Mouse (Mus musculus) cerebellum, adult 11-12 months (tissue): ENCODE measurements at regions not wholly inside any gene's neighbourhood (a gene's known extent, or its start where the extent isn't known, plus 50 kb on each side); places are given as distances from the start of the nearest gene placed in this dataset.

ENCODE experiments used
- DNase-seq: peaks from one replicate; pipeline ENCODE4 v3.0.0; 2022

GRCm38 (mm10) chr1:119189461-119190066 lies 136.1 kb upstream of the Gli2 start:
- DNase-seq = no peak

- no peak for DNase-seq
Measured at GRCm38 (mm10) chr1:119187301-119187700, 133.9 kb upstream of the Gli2 start.

DNA sequence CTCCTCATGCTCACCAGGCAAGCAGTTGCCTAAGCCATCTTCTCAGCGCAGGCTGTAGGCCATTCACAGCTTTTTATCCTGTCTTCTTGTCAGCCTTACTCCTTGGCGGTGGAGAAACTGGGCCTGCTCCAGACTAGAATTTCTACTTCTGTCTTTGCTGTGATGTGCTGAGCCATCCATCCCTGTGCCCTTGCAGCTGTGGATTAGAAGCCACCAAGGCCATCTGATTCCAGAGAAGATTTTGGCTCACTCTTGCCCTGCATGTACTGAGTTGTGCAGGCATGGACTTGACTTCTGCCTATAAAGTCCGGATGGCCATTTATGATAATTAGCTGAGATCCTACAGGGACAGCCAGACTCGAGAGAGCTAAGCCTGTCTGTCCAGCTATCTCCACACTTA lies 133.4 kb upstream of the Gli2 start:
- DNase-seq = no peak

GRCm38 (mm10) chr1:119183558-119184270 lies 130.3 kb upstream of the Gli2 start:
- no peak for DNase-seq

GRCm38 (mm10) chr1:119173030-119173756 lies 119.8 kb upstream of the Gli2 start:
- no peak for DNase-seq

- no peak for DNase-seq
Measured at GRCm38 (mm10) chr1:119167443-119167842, 114.0 kb upstream of the Gli2 start.

DNA sequence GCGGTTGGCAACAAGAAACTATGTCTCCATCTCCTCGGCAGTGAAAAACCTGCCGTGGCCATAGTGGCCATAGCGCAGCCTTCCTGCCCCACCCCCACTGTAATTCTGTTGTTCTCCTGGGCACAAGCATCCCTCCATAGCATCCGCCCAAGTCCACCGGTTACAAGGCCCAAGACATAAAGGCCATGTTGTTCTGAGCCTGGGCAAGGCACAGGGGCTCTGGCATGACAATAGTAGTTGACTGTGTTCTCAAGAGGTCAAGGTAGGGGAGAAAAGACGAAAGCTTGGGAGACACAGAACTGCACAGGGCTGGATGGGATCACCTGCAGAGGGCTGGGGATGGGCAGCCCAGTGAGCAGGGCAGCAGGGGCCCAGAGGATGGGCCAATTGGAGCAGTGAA lies 112.9 kb upstream of the Gli2 start:
- no peak for DNase-seq

DNA sequence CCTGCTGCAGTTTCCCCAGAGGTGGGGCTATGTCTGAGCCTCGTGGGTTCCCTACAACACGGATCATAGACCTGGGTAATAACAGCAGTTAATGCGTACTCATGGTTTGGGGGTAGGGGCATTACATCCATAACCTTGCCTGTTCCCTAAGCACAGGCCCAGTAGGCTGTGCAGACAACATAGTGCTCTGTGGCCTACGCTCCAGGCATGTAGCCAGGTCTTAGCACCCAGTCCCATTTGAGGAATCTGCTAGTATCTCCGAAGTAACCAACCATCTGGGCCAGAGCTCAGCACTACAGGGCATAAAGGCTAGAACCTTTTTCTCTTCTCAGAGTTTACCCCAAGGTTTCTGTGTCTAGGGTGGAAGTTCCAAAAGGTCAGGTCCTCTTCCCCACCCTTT lies 111.4 kb upstream of the Gli2 start:
- DNase-seq = no peak

DNA sequence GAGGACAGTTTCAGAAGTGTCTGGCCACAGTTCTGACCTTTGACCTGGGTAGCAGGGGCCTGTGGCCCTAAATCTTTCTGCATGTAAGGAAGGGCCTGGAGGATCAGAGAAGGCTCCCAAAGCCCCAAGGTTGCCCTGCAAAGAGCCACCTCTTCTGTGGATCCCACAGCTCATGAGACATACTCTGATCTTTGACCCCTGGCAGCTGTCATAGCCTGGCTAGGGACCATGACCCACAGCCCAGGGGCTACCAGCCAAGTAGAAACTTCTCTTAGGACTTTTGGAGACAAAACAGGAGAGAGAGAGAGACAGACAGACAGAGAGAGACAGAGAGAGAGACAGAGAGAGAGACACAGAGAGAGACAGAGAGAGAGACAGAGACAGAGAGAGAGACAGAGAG lies 110.4 kb upstream of the Gli2 start:
- DNase-seq = no peak

DNA sequence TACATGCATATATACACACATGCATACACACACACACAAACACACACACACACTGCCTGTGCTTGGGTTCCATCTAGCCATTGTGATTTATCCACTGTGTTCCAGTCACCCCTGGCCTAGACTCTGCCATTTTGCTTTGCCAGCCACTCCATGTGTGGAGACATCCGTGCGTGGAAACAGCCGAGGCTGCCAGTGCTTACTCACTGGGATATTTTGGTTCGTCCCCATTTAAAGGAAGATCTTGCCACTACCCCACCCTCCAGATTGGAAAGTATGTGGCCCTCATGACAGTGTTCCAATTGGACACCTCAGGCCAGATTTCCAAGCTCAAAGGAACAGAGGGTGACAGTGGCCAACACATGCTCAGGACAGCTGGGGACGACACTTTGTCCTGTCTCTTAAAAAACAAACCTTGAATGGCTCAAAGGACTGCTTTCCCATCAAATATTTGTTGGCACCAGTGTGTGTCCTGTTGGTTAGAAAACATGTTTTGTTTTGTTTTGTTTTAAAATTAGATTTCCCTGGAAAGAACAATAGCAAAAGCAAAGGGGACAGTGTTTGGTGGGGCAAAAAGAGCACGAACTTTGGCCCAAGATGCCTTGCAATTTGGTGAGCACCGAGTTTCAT lies 109.8 kb upstream of the Gli2 start:
- no peak for DNase-seq

DNA sequence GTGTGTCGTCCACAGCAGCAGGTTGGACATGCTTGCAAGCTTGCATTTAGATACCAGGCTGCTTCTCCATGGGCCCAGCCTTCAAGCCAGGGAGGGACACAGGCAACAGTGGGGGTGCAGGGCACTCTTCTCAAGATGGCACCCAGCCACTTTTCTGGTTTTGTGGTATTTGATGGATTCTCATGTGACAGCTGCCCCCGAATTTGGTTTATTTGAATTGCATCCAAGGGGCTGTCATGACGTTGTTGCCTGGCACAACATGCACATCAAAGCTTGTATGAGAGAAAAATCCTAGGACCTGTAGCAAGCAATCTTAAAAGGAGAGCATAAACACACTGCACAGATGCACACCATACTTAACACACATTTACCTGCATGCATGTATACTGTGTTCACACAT lies 108.3 kb upstream of the Gli2 start:
- no peak for DNase-seq

DNA sequence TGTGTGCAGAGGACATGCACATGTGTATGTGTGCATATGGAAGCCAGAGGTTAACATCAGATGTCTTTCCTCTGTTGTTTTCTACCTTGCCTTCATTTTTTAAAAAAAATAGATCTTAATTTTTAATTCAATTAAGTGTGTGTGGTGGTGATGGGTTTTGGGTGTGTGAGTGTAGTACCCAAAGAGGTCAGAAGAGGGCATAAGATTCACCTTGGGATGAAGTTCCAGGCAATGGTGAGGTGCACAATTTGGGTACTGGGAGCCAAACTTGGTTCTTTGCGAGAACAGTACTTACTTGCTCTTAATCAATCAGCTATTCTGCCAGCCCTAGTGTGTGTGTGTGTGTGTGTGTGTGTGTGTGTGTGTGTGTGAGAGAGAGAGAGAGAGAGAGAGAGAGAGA lies 106.9 kb upstream of the Gli2 start:
- no peak for DNase-seq

- DNase-seq = no peak
Measured at GRCm38 (mm10) chr1:119157171-119157700, 103.8 kb upstream of the Gli2 start.

- DNase-seq = no peak
Measured at GRCm38 (mm10) chr1:119153619-119154018, 100.2 kb upstream of the Gli2 start.

- DNase-seq = no peak
Measured at GRCm38 (mm10) chr1:119152776-119153175, 99.4 kb upstream of the Gli2 start.

- DNase-seq = no peak
Measured at GRCm38 (mm10) chr1:119147506-119147905, 94.1 kb upstream of the Gli2 start.

DNA sequence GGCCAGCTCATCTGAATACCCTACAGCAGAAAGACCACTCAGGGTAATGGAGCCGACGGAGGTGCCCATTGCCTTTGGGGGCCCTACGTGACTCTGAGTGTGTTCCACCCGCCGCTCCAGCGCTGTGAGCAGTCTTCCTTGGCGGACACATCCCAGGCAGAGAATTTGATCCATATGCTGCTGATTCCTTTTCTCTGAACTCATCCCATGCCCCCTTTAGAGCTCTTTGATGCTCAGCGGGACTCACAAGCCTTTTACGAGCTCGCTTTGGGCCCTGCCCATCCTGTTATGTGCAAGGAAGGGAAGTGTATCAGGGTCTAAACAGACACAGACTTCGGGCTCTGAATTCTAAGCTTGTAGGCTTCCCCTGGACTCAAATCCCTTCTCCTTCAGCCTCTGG lies 90.4 kb upstream of the Gli2 start:
- no peak for DNase-seq

GRCm38 (mm10) chr1:119129039-119129438 lies 75.6 kb upstream of the Gli2 start:
- no peak for DNase-seq

DNA sequence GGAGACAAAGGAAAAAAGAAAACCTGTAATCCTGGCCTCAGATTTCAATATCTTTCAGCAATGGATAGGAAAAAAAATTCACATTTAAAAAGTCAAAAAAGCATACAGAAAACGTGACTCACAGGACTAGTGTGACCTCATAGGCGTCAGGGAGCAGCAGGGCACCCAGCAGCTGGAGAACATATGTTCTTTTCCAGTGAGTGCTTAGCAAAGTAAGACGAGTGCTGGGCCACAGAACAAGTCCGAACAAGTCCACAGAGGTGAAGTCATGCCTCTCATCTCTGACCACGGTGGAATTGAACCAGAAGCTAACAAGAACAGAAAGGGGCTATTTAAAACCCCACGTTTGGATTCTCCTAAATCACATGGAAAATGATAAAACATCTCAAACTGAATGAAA lies 72.1 kb upstream of the Gli2 start:
- no peak for DNase-seq

GRCm38 (mm10) chr1:119124798-119125197 lies 71.4 kb upstream of the Gli2 start:
- no peak for DNase-seq

- no peak for DNase-seq
Measured at GRCm38 (mm10) chr1:119124063-119124462, 70.6 kb upstream of the Gli2 start.

- no peak for DNase-seq
Measured at GRCm38 (mm10) chr1:119123402-119123801, 70.0 kb upstream of the Gli2 start.

GRCm38 (mm10) chr1:119122975-119123374 lies 69.6 kb upstream of the Gli2 start:
- no peak for DNase-seq
